Mouse (Mus musculus) adrenal gland, adult 2 months (tissue): ENCODE measurements at regions not wholly inside any gene's neighbourhood (a gene's known extent, or its start where the extent isn't known, plus 50 kb on each side); places are given as distances from the start of the nearest gene placed in this dataset.
"Not testable (repeated sequence)": the region's sequence is repeated elsewhere in the genome, so short reads cannot be mapped to it uniquely, and the experiment has no call there.

Source experiments
- DNase-seq: peaks from one replicate; pipeline ENCODE4 v3.0.0; 2021

DNA sequence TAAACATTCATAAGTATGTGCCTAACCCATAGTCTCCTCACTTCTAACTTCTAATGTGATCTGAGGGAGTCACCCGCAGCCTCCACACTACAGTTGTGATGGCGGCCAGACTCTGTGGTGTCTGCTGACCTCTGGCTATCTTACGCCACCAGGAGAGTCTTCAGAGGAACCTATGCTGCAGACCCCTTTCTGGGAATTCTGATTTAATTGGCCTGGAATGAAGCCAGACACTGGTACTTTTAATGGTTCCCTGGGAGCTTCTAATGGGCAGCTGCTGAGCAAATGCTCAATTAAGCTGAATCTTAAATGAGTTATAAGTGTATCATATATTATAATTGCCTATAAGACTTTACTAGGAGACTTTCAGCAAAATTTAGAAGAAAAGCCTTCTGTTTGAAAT, 459.0 kb upstream of the N6amt1 start:
- DNase-seq, result no peak

DNA sequence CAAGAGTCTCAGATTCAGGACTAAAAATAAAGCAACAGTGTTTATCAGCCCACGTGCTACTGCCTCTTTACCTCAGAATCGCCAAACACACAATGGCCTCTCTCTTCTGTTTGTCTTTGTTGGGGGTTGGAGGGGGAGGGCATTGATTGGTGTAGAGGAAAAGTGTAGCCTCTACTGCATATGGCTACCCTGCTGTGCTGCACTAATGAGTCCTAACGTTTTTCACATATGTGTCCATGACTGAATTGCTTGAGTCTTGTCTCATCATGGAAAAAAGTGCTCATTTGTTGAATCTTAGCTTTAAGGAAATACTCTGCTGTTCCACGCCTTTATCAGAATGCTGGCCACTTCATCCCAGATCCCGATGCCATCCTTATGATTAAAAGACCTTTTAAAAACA, 459.7 kb upstream of the N6amt1 start:
- no peak for DNase-seq

DNA sequence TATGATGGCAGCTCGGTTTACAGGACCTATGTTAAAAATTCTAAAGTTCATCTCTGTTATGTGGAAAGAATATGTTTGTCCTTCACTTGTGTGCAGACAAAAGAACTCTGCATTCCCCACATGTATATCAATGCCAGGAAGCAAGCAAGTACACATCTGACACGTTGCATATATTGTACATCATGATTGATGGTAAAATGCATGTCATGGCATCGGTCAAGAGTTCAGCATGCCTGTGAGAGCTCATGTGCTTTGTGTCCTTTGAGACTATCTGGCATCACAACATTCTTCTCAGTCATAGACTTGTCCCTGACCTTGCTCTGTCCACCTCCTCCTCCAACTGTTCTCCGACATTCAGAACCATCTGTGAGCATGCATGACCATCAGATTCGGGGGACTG, 465.6 kb upstream of the N6amt1 start:
- no peak for DNase-seq

DNA sequence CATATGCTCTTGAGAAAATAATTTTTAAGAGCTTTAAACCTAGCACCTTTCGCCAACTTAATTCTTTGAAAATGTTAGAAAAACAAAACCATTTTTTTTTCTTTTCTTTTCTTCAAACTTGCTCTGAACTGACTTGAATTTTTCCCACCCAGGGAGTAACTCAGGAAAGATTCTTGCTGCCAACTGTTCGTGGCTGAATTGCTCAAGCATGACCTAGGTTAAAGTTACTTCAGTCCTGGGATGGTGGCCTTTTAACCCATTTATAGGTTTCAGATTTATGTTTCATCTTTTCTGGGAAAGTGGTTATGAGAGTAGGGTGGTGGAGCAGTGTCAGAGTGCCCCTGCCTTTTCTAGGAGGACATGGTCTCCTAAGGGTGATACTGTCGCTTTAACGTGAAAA, 466.4 kb upstream of the N6amt1 start:
- DNase-seq, result no peak

DNA sequence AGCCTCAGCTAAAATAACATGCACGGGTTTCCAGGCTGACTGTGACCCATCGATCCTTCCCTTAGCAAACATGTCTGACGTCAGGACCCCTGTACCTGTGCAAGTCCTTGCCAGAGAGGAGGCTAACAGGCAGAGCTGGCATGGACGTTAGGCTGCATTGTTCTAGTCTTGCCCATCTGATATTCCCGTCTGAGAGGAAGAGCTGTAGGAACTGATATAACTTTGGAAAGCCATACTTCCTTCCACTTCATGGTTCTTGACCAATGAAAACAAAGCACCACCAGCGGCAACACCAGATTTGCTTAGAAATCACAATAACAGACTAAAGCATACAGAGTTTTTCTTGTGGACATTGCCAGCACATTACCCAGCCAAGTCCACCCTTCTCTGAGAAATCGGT, 470.1 kb upstream of the N6amt1 start:
- DNase-seq, result no peak

DNA sequence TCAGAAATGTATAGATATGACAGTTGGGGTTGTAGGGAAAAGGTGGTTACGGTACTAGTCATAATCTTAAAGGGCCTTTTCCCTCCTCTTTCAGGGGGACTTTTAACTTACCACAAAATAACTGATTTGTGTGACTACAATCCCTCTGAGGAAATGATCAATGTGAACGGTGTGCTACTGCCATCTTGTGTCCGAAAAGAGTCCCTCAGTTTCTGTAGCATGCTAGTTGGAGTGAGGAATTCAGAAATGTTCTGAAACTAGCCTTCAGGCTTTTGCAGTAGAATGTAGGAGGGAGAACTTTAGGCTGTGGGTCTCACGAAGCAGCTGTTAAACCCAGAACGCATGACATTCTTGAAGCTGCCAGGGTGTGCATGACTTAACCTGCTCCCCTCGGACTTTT, 471.5 kb upstream of the N6amt1 start:
- DNase-seq, result peak; percentile 44

DNA sequence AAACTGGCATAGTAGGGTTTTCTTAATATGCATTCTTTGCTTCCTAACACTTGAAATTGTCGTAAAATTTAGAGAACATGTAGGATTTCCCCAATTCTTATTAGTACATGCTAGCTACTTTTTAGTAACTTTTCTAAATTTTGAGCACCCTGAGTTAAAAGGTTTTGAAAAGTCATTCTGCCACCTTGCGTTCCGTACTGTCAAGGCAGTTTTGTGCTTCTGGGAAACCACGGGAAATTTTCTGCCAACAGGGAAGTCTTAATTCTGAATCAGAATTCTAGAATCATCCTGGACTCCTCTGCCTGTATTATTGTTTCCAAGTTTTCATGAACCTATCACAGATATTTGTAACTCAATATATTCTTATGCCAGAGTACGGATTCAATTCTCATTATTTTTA, 472.4 kb upstream of the N6amt1 start:
- no peak for DNase-seq

DNA sequence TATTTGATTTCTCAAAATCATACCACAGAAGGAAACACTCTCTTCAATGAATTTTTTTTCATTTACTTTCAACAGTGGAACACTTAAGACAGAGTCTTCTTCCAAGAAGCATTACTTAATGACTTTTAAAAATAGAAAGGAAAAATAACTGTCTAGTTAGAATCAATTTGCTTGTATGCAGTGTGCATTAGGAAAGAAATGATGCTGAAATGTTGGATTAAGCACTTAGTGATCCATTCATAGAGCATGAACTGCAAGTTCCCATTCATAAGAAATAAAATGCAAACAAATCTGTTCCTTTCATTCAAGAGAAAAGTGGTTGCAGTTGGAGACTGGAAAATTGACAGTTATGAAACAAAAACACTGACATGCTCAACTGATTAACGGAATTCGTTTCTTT, 493.2 kb upstream of the N6amt1 start:
- DNase-seq, result no peak

DNA sequence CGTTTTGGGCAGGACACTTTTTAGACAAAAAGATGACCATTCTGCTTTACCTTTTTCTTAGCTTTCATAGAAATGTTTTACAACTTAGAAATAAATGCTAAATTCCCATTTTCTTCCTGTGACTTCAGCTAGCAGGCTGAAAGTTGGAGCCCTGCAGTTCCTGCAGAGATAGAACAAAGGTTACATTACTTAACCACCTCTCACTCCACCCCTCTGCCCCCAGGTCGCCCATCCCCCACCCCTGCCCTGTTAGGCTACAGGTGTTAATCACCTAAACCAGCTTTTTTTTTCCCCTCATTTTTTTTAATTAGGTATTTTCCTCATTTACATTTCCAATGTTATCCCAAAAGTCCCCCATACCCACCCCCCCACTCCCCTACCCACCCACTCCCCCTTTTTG, 498.1 kb upstream of the N6amt1 start:
- DNase-seq, result no peak

DNA sequence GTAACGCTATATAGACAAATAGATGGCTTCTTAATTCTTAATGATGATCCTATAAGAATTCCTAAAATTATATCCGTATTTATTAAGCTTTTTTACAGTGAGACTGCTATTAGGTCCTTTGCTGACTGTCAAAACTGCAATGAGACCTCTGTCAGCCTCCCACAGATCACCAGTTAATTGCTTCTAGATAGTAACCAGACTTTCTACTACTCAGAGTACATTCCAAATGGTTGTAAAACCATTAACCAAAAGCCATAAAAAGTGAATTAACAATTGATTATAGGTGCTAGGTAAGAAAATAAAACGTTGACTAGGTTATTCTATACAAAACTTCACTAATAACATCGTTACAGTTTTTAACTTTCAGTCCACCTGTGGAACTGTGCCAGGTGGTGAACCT, 498.7 kb upstream of the N6amt1 start:
- DNase-seq, result no peak

DNA sequence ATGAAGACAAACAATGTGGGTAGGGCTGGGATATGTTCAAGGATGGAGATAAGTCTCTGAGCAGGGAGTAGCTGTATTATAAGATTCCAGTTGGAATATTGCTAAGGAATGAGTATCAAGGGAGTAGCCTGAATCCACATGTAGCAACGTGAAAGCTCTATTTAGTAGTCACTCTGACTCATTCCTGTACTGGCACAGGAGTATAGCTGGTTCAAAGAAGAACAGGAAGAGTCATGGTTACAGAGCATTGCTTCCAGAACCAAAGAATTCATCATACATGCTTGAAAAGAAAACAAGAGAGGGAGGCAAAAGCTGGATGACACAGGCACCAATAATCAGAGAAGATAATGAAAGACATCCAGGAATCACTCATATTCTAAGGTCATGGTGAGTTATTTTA, 500.6 kb upstream of the N6amt1 start:
- peak; percentile 9 for DNase-seq

DNA sequence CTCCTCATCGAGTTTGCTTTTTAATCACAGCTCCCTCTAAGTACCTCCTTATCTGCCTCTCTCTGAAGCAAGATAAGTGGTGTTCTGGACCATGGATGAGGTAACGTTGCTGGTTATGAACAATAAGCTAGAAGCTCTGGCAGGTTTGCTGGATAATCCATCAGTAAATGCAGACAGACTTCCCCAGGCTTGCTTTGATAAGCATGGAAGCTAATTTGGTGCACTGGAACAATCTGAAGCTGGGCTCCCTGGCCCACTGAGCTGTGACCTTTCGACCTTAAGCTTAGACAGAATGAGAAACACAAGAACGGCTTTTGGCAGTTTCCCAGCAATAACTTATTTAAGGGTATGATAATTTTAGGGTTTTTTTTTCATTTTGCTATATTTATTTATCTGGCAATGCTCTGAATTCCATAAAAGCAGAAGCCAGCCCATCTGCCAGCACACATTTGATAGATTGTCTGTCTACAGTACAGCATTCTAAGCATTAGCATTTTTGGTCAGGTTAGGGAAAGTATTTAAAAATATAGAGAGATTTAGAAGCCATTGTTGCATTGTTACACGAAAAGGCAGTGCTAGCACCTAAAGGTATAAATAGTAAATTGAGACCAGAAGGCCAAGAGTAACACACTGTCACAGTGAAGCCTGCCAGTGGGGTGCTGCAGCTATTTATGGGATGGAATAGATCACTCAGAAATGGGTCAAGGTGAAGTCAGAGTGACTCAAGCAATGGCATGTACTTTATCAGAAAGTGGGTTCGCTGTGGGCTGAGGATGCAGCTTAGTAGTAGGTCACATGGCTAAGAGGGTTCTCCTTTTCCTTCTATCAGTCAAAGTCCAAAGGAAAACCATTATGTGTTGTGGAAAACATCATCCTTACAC, 515.3 kb upstream of the N6amt1 start:
- DNase-seq, result peak; percentile 55

DNA sequence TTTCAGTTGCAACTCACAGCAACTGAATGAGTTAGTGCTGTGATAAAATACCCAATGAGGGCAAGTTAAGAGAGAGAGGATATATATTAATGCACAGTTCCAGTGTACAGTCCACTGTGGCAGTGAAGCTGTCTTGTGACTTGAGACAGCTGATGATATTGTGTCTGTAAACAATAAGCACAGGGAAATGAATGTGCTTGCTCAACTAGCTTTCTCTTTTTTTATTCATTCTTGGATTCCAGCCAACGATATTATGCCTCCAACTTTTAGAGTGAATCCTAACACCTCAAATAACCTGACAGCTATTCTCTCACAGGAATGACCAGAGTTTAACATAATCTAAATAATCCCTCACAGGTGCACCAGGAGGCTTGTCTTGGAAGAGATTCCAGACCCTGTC, 526.3 kb upstream of the N6amt1 start:
- no peak for DNase-seq

DNA sequence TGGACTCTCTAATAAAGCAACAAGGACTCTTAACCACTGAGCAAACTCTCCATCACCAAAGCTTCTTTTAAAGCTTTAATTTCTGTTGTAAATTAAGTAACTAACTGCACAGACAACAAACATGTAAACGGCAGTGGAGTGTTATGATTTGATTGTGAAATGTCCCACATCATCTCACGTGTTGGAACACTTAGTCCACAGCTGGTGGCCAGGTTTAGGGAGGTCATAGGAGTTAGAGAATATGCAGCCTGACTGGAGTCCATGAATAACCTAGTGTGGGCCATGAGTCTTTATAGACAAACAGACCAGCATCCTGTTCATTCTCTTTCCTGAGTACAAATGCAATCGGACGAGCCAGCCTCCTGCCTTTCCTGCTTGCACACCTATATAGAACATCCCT, 527.3 kb upstream of the N6amt1 start:
- DNase-seq, result no peak

DNA sequence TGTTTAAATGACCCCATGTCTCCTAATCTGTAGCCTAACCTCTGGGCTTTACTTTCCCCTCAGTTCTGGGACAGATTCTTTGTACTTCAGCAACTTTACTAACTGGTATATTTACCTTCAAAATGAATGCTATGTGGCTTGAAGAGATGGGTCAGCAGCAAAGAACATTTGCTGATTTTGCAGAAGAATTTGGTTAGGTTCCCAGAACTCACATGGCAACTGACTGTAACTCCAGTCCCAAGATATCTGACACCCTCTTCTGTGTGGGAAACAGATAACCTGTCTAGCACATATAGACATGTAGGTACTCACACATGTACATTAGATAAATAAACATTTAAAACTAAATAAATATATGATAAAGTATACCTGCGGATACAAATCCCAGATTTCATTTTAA, 530.5 kb upstream of the N6amt1 start:
- no peak for DNase-seq

DNA sequence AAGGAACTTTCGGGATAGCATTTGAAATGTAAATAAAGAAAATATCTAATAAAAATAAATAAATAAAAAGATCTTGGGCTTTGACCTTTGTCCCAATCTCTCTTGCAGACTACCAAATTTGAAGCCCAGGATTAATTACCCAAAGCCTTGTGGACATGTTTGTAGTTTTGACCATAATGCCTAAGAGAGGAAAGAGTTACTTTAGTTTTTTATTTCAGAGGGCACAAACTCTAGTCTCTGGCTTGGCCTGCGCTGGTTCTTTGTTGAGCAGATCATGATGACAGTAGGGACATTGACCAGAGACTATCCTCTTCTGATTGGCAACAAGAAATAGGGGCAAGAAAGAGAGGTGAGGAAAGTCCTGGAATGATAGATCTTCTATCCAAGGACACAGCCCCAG, 532.4 kb upstream of the N6amt1 start:
- no peak for DNase-seq

DNA sequence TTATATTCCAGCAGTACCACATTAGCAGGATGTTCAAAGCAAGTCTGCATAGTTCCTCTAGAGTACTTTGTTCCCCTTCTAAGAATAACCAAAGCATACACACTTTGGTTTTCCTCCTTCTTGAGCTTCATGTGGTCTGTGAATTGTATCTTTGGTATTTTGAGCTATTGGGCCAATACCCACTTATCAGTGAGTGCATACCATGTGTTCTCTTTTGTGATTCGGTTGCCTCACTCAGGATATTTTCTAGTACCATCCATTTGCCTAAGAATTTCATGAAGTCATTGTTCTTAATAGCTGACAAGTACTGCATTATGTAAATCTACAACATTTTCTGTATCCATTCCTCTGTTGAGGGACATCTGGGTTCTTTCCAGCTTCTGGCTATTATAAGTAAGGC, 535.3 kb upstream of the N6amt1 start:
- DNase-seq, result not testable (repeated sequence)

DNA sequence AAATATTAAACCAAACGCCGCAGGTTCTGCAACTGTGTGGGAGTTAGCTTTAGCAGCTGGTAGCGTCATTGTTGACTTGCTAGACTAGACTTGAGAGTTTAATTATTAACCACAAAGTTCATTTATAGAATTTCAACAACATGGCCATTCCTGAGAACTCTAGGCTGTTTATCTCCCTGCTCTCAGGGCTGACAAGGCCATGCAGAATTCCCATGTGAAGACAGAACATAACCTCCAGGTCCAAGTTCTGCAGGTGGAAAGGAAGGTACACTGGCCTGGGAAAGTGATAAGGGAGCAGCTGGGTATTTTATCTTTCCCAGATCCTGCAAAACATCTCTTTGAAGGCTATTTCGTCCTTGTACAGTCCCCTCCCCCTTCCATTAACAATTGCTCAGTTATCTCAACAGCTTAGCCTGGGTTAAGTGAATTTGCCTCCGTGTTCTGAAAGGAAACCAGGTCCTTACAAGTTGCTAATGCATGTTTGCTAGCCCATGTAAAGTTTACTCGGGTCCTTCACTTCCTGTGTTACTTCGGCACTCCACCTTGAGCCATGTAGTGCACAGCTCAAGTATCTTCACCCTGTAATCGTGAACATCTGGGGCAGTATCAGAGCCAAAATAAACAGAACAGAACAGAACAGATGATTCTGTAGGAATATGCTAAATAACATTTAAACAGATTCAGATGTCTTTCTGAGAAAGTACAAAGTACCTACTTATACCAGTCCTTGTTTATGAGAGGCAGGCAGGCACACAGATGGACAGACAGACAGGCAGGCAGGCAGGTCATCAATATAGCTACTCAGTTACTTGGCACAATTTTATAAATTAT, 537.0 kb upstream of the N6amt1 start:
- peak; percentile 5 for DNase-seq

DNA sequence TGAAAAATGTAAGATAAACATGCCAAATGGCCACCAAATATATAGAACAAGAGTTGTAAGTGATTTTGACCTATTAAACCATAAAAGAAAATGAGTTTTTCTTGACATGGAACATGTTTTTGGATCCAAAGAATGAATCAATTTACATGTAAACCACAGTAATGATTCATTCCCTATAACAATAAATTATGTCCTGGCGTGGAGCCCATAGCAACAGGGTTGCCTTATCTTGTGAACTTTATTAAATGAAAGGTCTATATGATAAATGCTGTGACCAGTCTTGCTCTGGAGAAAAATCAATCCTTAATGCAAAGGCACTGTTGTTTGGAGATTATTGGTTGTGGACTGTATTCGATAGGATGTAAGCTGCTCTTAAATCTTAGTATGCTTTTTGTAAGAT, 538.0 kb upstream of the N6amt1 start:
- DNase-seq, result peak; percentile 16

DNA sequence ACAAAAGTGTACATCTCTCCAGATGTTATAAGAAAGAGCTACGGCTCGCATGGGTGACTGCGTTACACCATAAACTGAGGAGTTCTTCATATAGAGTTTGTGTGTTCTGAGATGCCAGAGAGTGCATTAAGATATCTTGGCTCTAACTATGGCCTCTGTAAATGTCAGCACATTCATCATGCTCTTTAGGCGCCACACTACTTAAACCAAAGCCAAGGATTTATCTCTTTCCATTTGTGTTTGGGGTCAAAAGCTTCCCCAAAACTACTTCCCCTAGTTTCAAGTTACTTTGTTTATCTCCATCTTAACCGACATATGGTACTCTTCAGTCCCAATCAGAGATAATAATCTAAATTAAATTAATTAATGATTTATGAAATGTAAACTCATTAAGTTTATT, 541.3 kb upstream of the N6amt1 start:
- no peak for DNase-seq

DNA sequence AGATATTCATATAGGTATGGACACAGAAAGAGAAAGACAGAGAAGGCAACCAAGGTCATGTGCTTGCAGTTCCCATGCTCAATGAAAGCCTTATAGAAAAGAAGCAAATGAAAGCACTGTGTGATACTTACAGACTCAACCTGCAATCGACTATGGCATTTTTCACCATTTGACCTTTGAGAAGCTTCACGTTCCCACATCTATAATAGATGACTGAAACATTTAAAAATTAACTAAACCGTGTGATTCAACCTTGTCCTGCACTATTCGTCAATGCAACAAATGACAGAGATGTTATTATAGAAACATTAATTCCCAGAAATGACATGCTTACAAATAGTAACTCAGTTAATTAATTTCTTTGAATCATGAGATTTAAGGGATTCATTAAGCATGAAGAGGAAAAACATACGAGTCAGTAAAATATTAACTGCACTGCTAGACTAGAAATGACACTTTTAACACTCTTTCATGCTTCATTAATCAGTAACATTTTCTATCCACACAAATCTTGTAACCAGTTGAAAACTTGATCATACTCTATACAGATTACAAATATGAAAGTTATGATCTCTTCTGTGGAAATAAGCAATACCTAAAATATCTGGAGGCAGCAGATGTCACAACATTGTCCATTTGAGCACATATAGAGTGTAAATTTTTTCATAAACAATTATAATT, 545.2 kb upstream of the N6amt1 start:
- DNase-seq, result no peak

DNA sequence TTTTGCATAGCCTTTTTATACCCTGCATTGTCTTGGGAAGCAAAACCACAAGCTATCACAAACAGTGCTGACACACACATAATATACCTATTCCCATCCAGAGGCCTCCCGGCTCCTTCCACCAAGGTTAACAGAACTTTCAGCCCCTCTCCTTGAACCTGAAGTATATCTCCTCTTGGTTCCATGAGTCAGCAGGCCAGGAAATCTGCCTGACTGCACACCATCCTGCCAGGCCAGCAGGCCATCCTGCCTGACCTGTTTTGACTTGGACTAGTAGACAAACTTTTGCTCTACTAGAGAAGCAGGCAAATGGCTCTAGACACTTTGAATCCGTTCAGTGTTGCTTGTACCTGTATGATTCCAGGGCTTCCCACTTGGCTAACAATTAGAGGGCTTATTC, 547.6 kb upstream of the N6amt1 start:
- DNase-seq, result peak; percentile 8

DNA sequence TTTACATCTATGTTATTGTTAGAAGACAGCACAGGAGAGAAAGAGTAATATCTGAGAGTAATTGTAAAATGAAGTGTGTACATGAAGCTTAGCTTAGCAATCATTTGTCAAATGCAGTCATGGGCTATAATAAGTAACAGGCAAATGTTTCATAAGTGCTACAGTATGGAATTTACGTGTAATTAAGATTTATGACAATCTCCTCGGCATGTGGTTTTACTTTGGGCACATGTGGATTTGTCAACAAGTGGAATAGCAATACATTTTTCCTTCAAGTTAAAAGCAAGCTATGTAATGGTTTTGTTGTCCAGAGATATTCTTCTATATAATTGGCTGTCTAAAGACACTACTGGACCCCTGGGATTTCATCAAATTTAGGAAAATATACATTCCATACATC, 577.9 kb upstream of the N6amt1 start:
- no peak for DNase-seq
